Mouse (Mus musculus) forelimb bud, embryonic 11.5 days (tissue): Measurements from ENCODE around the gene Ccdc158.
A peak's percentile ranks its signal among the peaks of the same experiment; 100 is the strongest.

Experiments
- DNase-seq: peaks from one replicate; pipeline ENCODE4 v3.0.0-alpha.2; 2012; ENCODE audit warnings: low read depth, low spot score

Gene Ccdc158

GRCm38 (mm10) chr5:92602691-92603690, 72.1 kb downstream of the Ccdc158 start, which contains the start of gene Stbd1:
Stbd1 (plus strand) TSS chr5:92603041.
- peak; percentile 60 for DNase-seq

- no peak for DNase-seq
Observed at GRCm38 (mm10) chr5:92599030-92599429, 76.0 kb downstream of the Ccdc158 start.

- no peak for DNase-seq
Observed at GRCm38 (mm10) chr5:92596865-92597264, 78.2 kb downstream of the Ccdc158 start.

- no peak for DNase-seq
Observed at GRCm38 (mm10) chr5:92595026-92595425, 80.0 kb downstream of the Ccdc158 start.

GRCm38 (mm10) chr5:92585932-92586331, 89.1 kb downstream of the Ccdc158 start:
- no peak for DNase-seq

GRCm38 (mm10) chr5:92579559-92579958, 95.5 kb downstream of the Ccdc158 start:
- DNase-seq = no peak

GRCm38 (mm10) chr5:92571232-92571631, 103.8 kb downstream of the Ccdc158 start:
- no peak for DNase-seq

GRCm38 (mm10) chr5:92562002-92562401, 113.1 kb downstream of the Ccdc158 start:
- DNase-seq = no peak

GRCm38 (mm10) chr5:92560201-92560600, 114.9 kb downstream of the Ccdc158 start:
- no peak for DNase-seq
